Mouse (Mus musculus) thymus, adult 2 months (tissue): ENCODE results near the gene Runx3. TPM values are rescaled to one million over a fixed set of nuclear protein-coding genes. Genes with fewer than 3 reads are reported as not detected.

Experiments used
- DNase-seq: peaks from one replicate; pipeline ENCODE4 v3.0.0; 2021
- H3K27ac ChIP-seq: fragments of 200-500 bp; 2 replicates; pipeline ENCODE4 v1.5.1; 2012; ENCODE audit warnings: low read length, control low read depth; ENCODE audit not compliant: control insufficient read depth, insufficient read depth
- H3K27me3 ChIP-seq: fragments of 200-500 bp; 2 replicates; pipeline ENCODE4 v1.6.1; 2012; ENCODE audit warnings: mild to moderate bottlenecking, low read length, moderate library complexity, mixed read lengths; ENCODE audit not compliant: control insufficient read depth, insufficient read depth
- H3K36me3 ChIP-seq: fragments of 200-500 bp; 2 replicates; pipeline ENCODE4 v1.6.1; 2012; ENCODE audit warnings: mild to moderate bottlenecking, low read length, moderate library complexity; ENCODE audit not compliant: control insufficient read depth, insufficient read depth
- H3K4me1 ChIP-seq: fragments of 200-500 bp; replicated peaks from 2 replicates; pipeline ENCODE4 v1.6.1; 2012; ENCODE audit warnings: low read length; ENCODE audit not compliant: control insufficient read depth, insufficient read depth
- H3K4me3 ChIP-seq: fragments of 200-500 bp; 2 replicates; pipeline ENCODE4 v1.5.1; 2012; ENCODE audit warnings: mild to moderate bottlenecking, low read length, control low read depth, moderate library complexity; ENCODE audit not compliant: control insufficient read depth, insufficient read depth
- CTCF ChIP-seq: fragments of 200-500 bp; IDR thresholded peaks from 2 replicates; pipeline ENCODE4 v1.5.1; 2012; ENCODE audit warnings: mild to moderate bottlenecking, control low read depth, low read length, moderate library complexity, borderline replicate concordance; ENCODE audit not compliant: control insufficient read depth, poor library complexity, insufficient read depth; ENCODE audit errors: extremely low read depth
- POLR2A ChIP-seq: fragments of 200-500 bp; IDR thresholded peaks from 2 replicates; pipeline ENCODE4 v1.6.1; 2012; ENCODE audit warnings: mild to moderate bottlenecking, low read length, control low read depth, moderate library complexity; ENCODE audit not compliant: control insufficient read depth, poor library complexity, insufficient read depth; ENCODE audit errors: extremely low read depth
- WGBS: fragments of 180-500 bp; shearing (Covaris S2); methylation state at CpG from one replicate; pipeline ENCODE4 v1.1.7; 2018; 5-methylcytosine and 5-hydroxymethylcytosine counted together
- polyA plus RNA-seq: library from polyadenylated mRNA; depleted of rRNA; stranded (reverse); fragments of >200 nt; gene quantifications from 2 replicates; pipeline ENCODE4 v1.2.3, GENCODE M21; 2012

Runx3 gene
- polyA plus RNA-seq, 1 experiment = 24.6 TPM

GRCm38 (mm10) chr4:135205711-135206600 lies 85.5 kb downstream of the Runx3 start:
- peak; percentile 94 for DNase-seq
- Histone ChIP-seq H3K27me3 (no peaks in the 10 kb centered on the region), H3K27ac (peak overlapping the region; percentile 48), H3K4me3 (peak overlapping the region; percentile 26), H3K4me1 (peaks cover 35% of the 10 kb centered on the region), H3K36me3 (no peaks in the 10 kb centered on the region)
- 4% methylated on average over 47 of the region's 47 CpGs for WGBS
- TF ChIP-seq POLR2A (peak; percentile 42; the same call in 1 of the 2 replicates), CTCF (peak; percentile 99)

- 95% methylated on average over 2 of the region's 2 CpGs for WGBS
- no peak overlapping the region for H3K27ac ChIP-seq
- H3K36me3 ChIP-seq = no peaks in the 10 kb centered on the region
- no peak overlapping the region for H3K4me3 ChIP-seq
- no peak for DNase-seq
- TF ChIP-seq CTCF (no peak), POLR2A (no peak)
- no peaks in the 10 kb centered on the region for H3K27me3 ChIP-seq
- H3K4me1 ChIP-seq = peaks cover 16% of the 10 kb centered on the region
Observed at GRCm38 (mm10) chr4:135209846-135210245, 89.4 kb downstream of the Runx3 start.

- H3K4me3 ChIP-seq = no peak overlapping the region
- peak; percentile 77 for DNase-seq
- no peak for TF ChIP-seq POLR2A
- no peak for TF ChIP-seq CTCF
- H3K27ac ChIP-seq = no peak overlapping the region
- 44% methylated on average over 4 of the region's 4 CpGs for WGBS
- H3K27me3 ChIP-seq = no peaks in the 10 kb centered on the region
- peaks cover 41% of the 10 kb centered on the region for H3K36me3 ChIP-seq
- H3K4me1 ChIP-seq = no peaks in the 10 kb centered on the region
Observed at GRCm38 (mm10) chr4:135219652-135220051, 99.2 kb downstream of the Runx3 start.

- no peak for DNase-seq
- Histone ChIP-seq H3K36me3 (peaks cover 45% of the 10 kb centered on the region), H3K27me3 (no peaks in the 10 kb centered on the region), H3K27ac (no peak overlapping the region), H3K4me1 (no peaks in the 10 kb centered on the region), H3K4me3 (no peak overlapping the region)
- TF ChIP-seq POLR2A (no peak), CTCF (no peak)
- WGBS = 96% methylated on average over 3 of the region's 3 CpGs
Observed at GRCm38 (mm10) chr4:135220641-135221040, 100.2 kb downstream of the Runx3 start.

- Histone ChIP-seq H3K27me3 (no peaks in the 10 kb centered on the region), H3K4me1 (no peaks in the 10 kb centered on the region), H3K27ac (no peak overlapping the region), H3K4me3 (no peak overlapping the region), H3K36me3 (peaks cover 46% of the 10 kb centered on the region)
- TF ChIP-seq CTCF (no peak), POLR2A (no peak)
- 85% methylated on average over 12 of the region's 12 CpGs for WGBS
- DNase-seq = no peak
Observed at GRCm38 (mm10) chr4:135221632-135222407, 101.4 kb downstream of the Runx3 start.

- Histone ChIP-seq H3K36me3 (peaks cover 30% of the 10 kb centered on the region; the same call in 1 of the 2 replicates), H3K27ac (no peak overlapping the region), H3K27me3 (no peaks in the 10 kb centered on the region), H3K4me3 (no peak overlapping the region), H3K4me1 (no peaks in the 10 kb centered on the region)
- TF ChIP-seq POLR2A = no peak
- no peak for TF ChIP-seq CTCF
- no peak for DNase-seq
- WGBS = 97% methylated on average over 9 of the region's 9 CpGs
Observed at GRCm38 (mm10) chr4:135223808-135224207, 103.4 kb downstream of the Runx3 start.
